Mouse (Mus musculus): Measurements from ENCODE around the gene Myl12a. TPM values are rescaled to one million over a fixed set of nuclear protein-coding genes. Genes with fewer than 3 reads are reported as not detected.

Myl12a gene
- polyA plus RNA-seq, 1 experiment from 2014 or later: 171 TPM

DNA sequence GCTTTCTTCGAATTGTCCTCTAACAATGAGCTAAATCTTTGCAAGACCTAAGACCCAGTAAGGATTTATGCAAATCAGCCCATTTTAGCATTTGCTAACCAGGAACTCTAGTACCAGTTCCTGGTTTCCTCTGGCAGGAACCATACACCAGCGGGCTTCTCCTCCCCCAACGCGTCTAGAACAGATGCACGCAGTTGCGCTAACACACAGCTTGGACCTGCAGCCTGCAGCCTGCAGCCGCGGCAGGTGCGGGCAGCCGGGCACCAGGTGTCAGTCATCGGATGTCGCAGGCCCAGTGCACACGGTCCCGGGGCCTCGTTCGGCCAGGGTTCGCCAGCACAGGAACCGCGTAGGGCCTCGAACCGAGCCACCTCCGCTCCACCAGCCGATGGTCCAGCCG is 12.7 kb downstream of the Myl12a start:
- Histone ChIP-seq H3K36me3 (ENCODE audit: control insufficient read depth, insufficient read depth) (peaks cover 18% of the 10 kb centered on the region), H3K27ac (ENCODE audit: low read length) (peak overlapping the region; percentile 88), H3K4me1 (ENCODE audit: control insufficient read depth, low read depth, low read length) (peaks cover 44% of the 10 kb centered on the region), H3K27me3 (ENCODE audit: control insufficient read depth, insufficient read depth, low read depth, low read length) (no peaks in the 10 kb centered on the region), H3K4me2 (ENCODE audit: low read depth, low read length) (peak overlapping the region; percentile 91), H3K4me3 (ENCODE audit: low read depth, low read length) (peak overlapping the region; percentile 92), H3K9me3 (replicated peaks; ENCODE audit: control insufficient read depth, low read length) (no peaks in the 10 kb centered on the region), H3K9ac (ENCODE audit: low read depth, low read length) (peak overlapping the region; percentile 88)
- ATAC-seq (ENCODE audit: low read depth): peak; percentile 49
- under 1% methylated on average over 23 of the region's 24 CpGs for WGBS (ENCODE audit: insufficient replicate concordance)

DNA sequence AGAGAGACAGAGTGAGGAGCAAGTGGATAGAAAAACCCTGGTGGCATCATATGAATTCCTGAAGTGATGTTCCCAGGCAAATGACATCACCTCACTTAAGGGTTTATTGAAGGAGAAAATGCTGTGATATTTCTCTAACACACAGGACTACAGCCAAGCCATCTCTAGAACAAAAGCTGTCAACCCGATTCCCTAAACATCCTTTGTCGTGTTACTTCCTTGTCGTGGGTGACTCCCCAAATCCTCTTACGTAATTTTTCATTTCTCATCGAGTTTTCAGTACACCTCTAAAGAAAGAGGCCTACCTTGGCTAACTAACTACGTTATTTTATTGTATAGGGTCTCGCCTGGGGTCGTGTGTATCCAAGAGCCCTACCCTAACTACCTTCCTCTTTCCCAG is 13.2 kb downstream of the Myl12a start:
- Histone ChIP-seq H3K4me2 (ENCODE audit: low read depth, low read length) (peak overlapping the region; percentile 91), H3K9me3 (replicated peaks; ENCODE audit: control insufficient read depth, low read length) (no peaks in the 10 kb centered on the region), H3K27ac (ENCODE audit: low read length) (peak overlapping the region; percentile 2; the same call in 1 of the 2 replicates), H3K4me3 (ENCODE audit: low read depth, low read length) (peak overlapping the region; percentile 92), H3K4me1 (ENCODE audit: control insufficient read depth, low read depth, low read length) (peaks cover 44% of the 10 kb centered on the region), H3K36me3 (ENCODE audit: control insufficient read depth, insufficient read depth) (peaks cover 13% of the 10 kb centered on the region), H3K9ac (ENCODE audit: low read depth, low read length) (peak overlapping the region; percentile 88), H3K27me3 (ENCODE audit: control insufficient read depth, insufficient read depth, low read depth, low read length) (no peaks in the 10 kb centered on the region)
- no peak for ATAC-seq (ENCODE audit: low read depth)
- 21% methylated on average over 8 of the region's 8 CpGs for WGBS (ENCODE audit: insufficient replicate concordance)

DNA sequence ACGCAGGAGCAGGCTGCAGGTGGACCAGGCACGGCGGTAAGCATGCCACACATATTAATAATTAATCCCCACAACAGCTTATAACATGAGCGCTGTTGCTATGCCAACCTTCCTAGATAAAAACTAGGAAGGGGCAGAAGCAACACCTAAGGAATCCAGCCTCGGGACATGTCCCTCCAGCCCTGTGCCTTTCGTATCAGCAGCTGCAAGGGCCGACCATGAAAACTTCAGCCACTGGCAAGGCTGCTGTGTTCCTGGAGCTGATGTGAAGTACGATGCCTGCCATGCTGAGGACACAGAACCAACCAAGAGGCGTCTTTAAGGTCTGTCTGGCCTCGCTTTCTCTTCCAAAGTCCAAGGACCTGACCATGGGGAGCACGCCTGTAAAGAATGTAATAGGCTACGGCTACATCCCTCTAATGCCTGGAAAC is 14.3 kb downstream of the Myl12a start:
- H3K4me2 ChIP-seq (ENCODE audit: low read depth, low read length): no peak overlapping the region
- no peak overlapping the region for H3K27ac ChIP-seq (ENCODE audit: low read length)
- no peaks in the 10 kb centered on the region for H3K27me3 ChIP-seq (ENCODE audit: control insufficient read depth, insufficient read depth, low read depth, low read length)
- H3K4me3 ChIP-seq (ENCODE audit: low read depth, low read length): no peak overlapping the region
- no peak overlapping the region; the same call in 1 of the 2 replicates for H3K9ac ChIP-seq (ENCODE audit: low read depth, low read length)
- 0 out of 2 replicates have a peak, but pooled peaks cover 3% of the 10 kb centered on the region for H3K36me3 ChIP-seq (ENCODE audit: control insufficient read depth, insufficient read depth)
- 81% methylated on average over 12 of the region's 12 CpGs for WGBS (ENCODE audit: insufficient replicate concordance)
- no peak for ATAC-seq (ENCODE audit: low read depth)
- H3K4me1 ChIP-seq (ENCODE audit: control insufficient read depth, low read depth, low read length): peaks cover 44% of the 10 kb centered on the region
- no peaks in the 10 kb centered on the region for H3K9me3 ChIP-seq (replicated peaks; ENCODE audit: control insufficient read depth, low read length)

DNA sequence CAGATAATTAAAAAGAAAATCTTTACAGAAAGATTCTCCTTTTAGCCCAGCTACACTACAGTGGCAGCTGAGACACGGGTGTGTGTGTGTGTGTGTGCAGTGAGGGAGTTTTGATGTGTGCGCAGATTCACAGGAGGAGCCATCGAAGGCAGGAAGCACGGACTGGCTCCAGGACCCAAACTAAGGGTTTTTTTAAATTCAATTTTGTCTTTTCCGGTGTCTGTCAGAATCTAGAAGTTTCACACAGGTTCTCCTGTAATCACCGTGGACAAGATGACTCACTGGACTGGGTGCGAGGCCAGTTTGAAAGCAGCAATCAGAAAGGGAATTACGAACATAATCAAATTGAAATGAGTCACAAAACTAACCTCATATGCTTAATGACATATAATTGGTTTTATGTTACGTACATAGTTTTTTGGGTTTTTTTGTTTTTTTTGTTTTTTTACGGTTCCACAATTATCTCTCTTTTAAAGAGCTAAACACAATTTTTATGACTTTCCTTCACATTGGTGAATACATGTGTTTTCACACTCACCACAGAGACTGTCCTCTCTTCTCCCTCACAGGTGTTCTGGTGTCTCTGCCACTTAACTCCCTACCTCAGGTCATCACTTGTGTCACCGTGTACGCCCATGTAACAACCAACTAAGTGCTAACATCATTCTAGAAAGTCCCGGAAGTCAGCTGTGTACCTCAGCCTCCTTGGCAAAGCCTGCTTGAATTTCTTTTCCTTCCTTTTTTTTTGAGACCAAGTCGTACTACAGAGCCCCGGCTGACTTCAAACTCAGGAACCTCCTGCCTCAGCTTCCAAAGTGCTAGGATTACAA is 15.6 kb downstream of the Myl12a start:
- no peak overlapping the region for H3K4me3 ChIP-seq (ENCODE audit: low read depth, low read length)
- H3K4me2 ChIP-seq (ENCODE audit: low read depth, low read length): no peak overlapping the region
- WGBS (ENCODE audit: insufficient replicate concordance): 67% methylated on average over 15 of the region's 15 CpGs

DNA sequence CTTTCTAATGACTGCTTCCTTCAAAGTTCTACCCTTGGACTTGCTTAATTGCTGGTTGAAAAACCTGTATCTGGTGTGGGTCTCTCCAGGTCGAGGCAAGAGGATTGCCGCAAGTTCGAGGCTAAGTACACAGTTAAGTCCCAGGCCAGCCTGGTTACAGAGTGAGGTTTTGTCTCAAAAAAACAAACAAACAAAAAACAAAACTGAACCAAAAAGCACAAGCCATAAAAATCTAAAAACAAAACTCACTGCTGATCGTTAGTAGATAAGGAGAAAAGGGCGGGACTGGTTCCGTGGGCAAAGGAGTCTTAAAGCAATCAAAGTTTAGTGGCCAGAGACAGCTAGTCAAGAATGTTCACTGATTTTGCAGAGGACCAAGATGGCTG is 16.3 kb downstream of the Myl12a start:
- Histone ChIP-seq H3K4me2 (ENCODE audit: low read depth, low read length) (no peak overlapping the region), H3K4me1 (ENCODE audit: control insufficient read depth, low read depth, low read length) (peaks cover 34% of the 10 kb centered on the region), H3K36me3 (ENCODE audit: control insufficient read depth, insufficient read depth) (peaks cover 4% of the 10 kb centered on the region), H3K9ac (ENCODE audit: low read depth, low read length) (no peak overlapping the region), H3K27ac (ENCODE audit: low read length) (peak overlapping the region; percentile 1; the same call in 1 of the 2 replicates), H3K27me3 (ENCODE audit: control insufficient read depth, insufficient read depth, low read depth, low read length) (no peaks in the 10 kb centered on the region), H3K4me3 (ENCODE audit: low read depth, low read length) (no peak overlapping the region), H3K9me3 (replicated peaks; ENCODE audit: control insufficient read depth, low read length) (no peaks in the 10 kb centered on the region)
- ATAC-seq (ENCODE audit: low read depth): no peak
- 60% methylated on average over 6 of the region's 6 CpGs for WGBS (ENCODE audit: insufficient replicate concordance)

More for the DNA sequence above, 15.6 kb downstream of the Myl12a start:
- Histone ChIP-seq H3K9me3 (replicated peaks; ENCODE audit: control insufficient read depth, low read length) (no peaks in the 10 kb centered on the region), H3K4me1 (ENCODE audit: control insufficient read depth, low read depth, low read length) (peaks cover 41% of the 10 kb centered on the region), H3K9ac (ENCODE audit: low read depth, low read length) (no peak overlapping the region), H3K27ac (ENCODE audit: low read length) (no peak overlapping the region), H3K36me3 (ENCODE audit: control insufficient read depth, insufficient read depth) (peaks cover under 1% of the 10 kb centered on the region; the same call in 1 of the 2 replicates), H3K27me3 (ENCODE audit: control insufficient read depth, insufficient read depth, low read depth, low read length) (no peaks in the 10 kb centered on the region)
- no peak for ATAC-seq (ENCODE audit: low read depth)

DNA sequence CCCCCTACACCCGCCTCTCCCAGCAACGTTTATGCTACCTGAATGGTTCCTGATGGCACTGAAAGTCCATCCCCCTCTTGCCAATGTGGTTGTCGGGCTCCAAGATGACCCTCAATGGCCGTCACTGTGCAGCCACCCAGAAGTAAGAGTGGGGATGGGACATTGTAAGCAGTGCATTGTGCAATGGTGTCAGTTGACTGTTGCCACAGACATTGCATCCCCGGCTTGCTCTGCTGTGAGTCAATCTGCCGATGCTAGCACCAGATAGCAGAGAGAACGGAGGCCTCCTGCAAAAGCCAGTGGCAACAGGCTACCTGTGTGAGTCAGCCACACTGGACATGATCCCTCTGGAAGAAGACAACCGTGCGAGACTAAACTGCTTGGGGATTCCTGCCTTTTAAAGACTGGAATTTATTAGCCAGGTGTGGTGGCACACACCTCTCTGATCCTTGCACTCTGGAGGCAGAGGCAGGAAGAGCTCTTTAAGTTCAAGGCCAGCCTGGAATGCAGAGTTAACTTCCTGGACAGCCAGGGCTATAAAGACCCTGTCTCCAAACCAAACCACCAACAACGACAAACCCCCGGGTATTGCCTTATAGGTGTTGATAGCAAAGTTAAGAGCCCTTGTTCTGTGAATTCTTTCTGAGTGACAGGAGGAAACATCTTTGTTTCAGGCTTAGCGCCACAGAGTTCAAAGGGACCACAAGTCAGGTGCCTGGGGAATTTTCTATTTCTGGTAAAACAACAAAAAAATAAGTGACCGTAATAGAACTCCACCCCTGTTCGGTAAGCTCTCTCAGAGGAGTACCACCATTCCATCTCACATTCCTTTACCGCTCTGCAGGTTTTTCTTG is 16.9 kb downstream of the Myl12a start:
- H3K36me3 ChIP-seq (ENCODE audit: control insufficient read depth, insufficient read depth): peaks cover 6% of the 10 kb centered on the region
- H3K4me1 ChIP-seq (ENCODE audit: control insufficient read depth, low read depth, low read length): peaks cover 30% of the 10 kb centered on the region
- H3K27me3 ChIP-seq (ENCODE audit: control insufficient read depth, insufficient read depth, low read depth, low read length): no peaks in the 10 kb centered on the region
- ATAC-seq (ENCODE audit: low read depth): peak; percentile 52
- WGBS (ENCODE audit: insufficient replicate concordance): 61% methylated on average over 15 of the region's 15 CpGs
- H3K4me3 ChIP-seq (ENCODE audit: low read depth, low read length): no peak overlapping the region
- H3K9ac ChIP-seq (ENCODE audit: low read depth, low read length): no peak overlapping the region
- H3K4me2 ChIP-seq (ENCODE audit: low read depth, low read length): no peak overlapping the region; the same call in 1 of the 2 replicates
- peak overlapping the region; percentile 60 for H3K27ac ChIP-seq (ENCODE audit: low read length)
- no peaks in the 10 kb centered on the region for H3K9me3 ChIP-seq (replicated peaks; ENCODE audit: control insufficient read depth, low read length)

DNA sequence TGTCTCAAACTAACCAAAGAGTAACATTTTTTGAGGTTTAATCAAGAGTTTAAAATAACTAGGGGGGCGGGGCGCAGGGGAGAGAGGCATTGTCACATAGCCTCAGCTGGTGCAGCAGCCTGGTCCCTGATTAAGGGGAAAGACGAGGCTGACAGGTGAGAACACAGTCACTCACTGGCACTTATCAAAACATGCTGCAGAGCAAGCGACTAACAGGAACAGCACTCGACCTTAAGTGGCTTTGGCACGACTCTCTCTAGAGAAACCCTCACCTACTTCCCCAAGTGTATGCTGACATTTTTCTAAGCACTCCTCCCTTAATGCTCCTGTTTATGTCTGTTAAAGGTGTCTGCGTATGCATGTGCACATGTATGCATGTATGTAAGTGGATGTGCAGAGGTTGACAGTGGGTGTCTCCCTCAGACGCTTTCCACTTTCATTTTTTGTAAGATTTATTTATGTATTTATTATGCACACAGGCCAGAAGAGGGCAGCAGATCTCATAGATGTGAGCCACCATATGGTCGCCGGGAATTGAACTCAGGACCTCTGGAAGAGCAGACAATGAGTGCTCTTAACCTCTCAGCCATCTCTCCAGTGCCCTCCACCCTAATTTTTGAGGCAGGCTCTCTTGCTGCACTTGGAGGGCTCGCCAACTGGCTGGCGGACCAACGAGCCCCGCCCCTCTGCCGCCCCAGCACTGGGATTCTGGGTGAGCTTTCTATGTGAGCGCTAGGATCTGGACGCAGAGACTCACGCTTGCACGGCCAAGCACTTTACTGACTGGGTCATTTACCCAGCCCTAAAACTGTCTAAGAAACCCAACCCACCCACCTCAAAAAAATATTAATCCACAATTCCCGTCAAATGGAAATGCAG is 23.1 kb downstream of the Myl12a start:
- no peak overlapping the region for H3K27ac ChIP-seq (ENCODE audit: low read length)
- no peak for ATAC-seq (ENCODE audit: low read depth)
- peaks cover 6% of the 10 kb centered on the region for H3K36me3 ChIP-seq (ENCODE audit: control insufficient read depth, insufficient read depth)
- no peak overlapping the region for H3K4me2 ChIP-seq (ENCODE audit: low read depth, low read length)
- 73% methylated on average over 20 of the region's 20 CpGs for WGBS (ENCODE audit: insufficient replicate concordance)
- H3K4me3 ChIP-seq (ENCODE audit: low read depth, low read length): no peak overlapping the region
- H3K9me3 ChIP-seq (replicated peaks; ENCODE audit: control insufficient read depth, low read length): no peaks in the 10 kb centered on the region
- no peak overlapping the region for H3K9ac ChIP-seq (ENCODE audit: low read depth, low read length)
- no peaks in the 10 kb centered on the region for H3K4me1 ChIP-seq (ENCODE audit: control insufficient read depth, low read depth, low read length)
- H3K27me3 ChIP-seq (ENCODE audit: control insufficient read depth, insufficient read depth, low read depth, low read length): no peaks in the 10 kb centered on the region

DNA sequence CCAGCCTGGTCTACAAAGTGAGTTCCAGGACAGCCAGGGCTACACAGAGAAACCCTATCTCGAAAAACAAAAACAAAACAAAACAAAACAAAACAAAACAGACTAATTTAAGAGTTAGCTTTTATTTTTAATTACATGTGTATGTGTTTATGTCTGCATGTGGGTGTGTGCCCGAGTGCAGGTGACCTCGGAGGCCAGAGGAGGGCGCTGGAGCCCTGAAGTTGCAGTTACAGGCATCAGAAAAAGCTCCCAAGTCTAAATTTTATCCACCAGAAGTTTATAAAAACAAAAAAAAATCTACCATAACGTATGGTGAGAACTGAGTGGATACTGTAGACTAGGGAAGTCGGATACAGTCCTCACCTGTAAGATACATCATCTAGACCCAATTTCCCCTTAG is 24.9 kb downstream of the Myl12a start:
- Histone ChIP-seq H3K9ac (ENCODE audit: low read depth, low read length) (no peak overlapping the region), H3K27me3 (ENCODE audit: control insufficient read depth, insufficient read depth, low read depth, low read length) (no peaks in the 10 kb centered on the region), H3K9me3 (replicated peaks; ENCODE audit: control insufficient read depth, low read length) (no peaks in the 10 kb centered on the region), H3K4me1 (ENCODE audit: control insufficient read depth, low read depth, low read length) (no peaks in the 10 kb centered on the region), H3K4me3 (ENCODE audit: low read depth, low read length) (no peak overlapping the region), H3K36me3 (ENCODE audit: control insufficient read depth, insufficient read depth) (peaks cover 6% of the 10 kb centered on the region), H3K27ac (ENCODE audit: low read length) (no peak overlapping the region), H3K4me2 (ENCODE audit: low read depth, low read length) (no peak overlapping the region)
- ATAC-seq (ENCODE audit: low read depth): no peak
- 70% methylated on average over 6 of the region's 6 CpGs for WGBS (ENCODE audit: insufficient replicate concordance)
